Mouse (Mus musculus) limb, embryonic 13.5 days (tissue): Measurements from ENCODE around the gene Iffo2. TPM values are rescaled to one million over a fixed set of nuclear protein-coding genes. Genes with fewer than 3 reads are reported as not detected.

Experiments
- ATAC-seq: fragments of 200-750 bp; cut with Nextera tagmentation; 2 replicates; pipeline ENCODE4 v1.8.0; 2017; ENCODE audit warnings: low read depth, moderate number of reproducible peaks, moderate TSS enrichment; ENCODE audit not compliant: low FRiP score
- H3K27ac ChIP-seq: fragments of 300-500 bp; sonication (generic); 2 replicates; pipeline ENCODE4 v1.5.1; 2015; ENCODE audit warnings: inconsistent platforms, mild to moderate bottlenecking, moderate library complexity
- H3K27me3 ChIP-seq: fragments of 300-500 bp; sonication (generic); 2 replicates; pipeline ENCODE4 v1.6.1; 2015; ENCODE audit warnings: mild to moderate bottlenecking, inconsistent platforms
- H3K36me3 ChIP-seq: fragments of 300-500 bp; sonication (generic); 2 replicates; pipeline ENCODE4 v1.6.1; 2015; ENCODE audit warnings: inconsistent platforms, mild to moderate bottlenecking, moderate library complexity
- H3K4me1 ChIP-seq: fragments of 300-500 bp; sonication (generic); 2 replicates; pipeline ENCODE4 v1.6.1; 2015; ENCODE audit warnings: inconsistent platforms
- H3K4me2 ChIP-seq: fragments of 300-500 bp; sonication (generic); replicated peaks from 2 replicates; pipeline ENCODE4 v1.6.1; 2015; ENCODE audit warnings: inconsistent platforms, mild to moderate bottlenecking, moderate library complexity
- H3K4me3 ChIP-seq: fragments of 300-500 bp; sonication (generic); 2 replicates; pipeline ENCODE4 v1.5.1; 2015; ENCODE audit warnings: moderate library complexity, mild to moderate bottlenecking, inconsistent platforms
- H3K9ac ChIP-seq: fragments of 300-500 bp; sonication (generic); 2 replicates; pipeline ENCODE4 v1.6.1; 2015; ENCODE audit warnings: mild to moderate bottlenecking, inconsistent platforms
- H3K9me3 ChIP-seq: fragments of 300-500 bp; sonication (generic); 2 replicates; pipeline ENCODE4 v1.6.1; 2016; ENCODE audit warnings: inconsistent platforms
- WGBS: fragments of 180-500 bp; shearing (Covaris S2); methylation state at CpG from one replicate; pipeline ENCODE4 v1.1.7; 2015; 5-methylcytosine and 5-hydroxymethylcytosine counted together
- polyA plus RNA-seq: library from polyadenylated mRNA; unstranded; fragments of >200 nt; fragmentation: Nextera tagmentation; extraction: Ambion mirVana; gene quantifications from 2 replicates; pipeline ENCODE4 v1.2.1, GENCODE M21; 2015

Iffo2 gene
- polyA plus RNA-seq, 1 experiment from 2014 or later: 4.6 TPM

- H3K36me3 ChIP-seq: peaks cover 10% of the 10 kb centered on the region
- no peaks in the 10 kb centered on the region for H3K9me3 ChIP-seq
- H3K9ac ChIP-seq: no peak overlapping the region
- no peak overlapping the region for H3K27ac ChIP-seq
- no peak overlapping the region for H3K4me2 ChIP-seq
- peaks cover 30% of the 10 kb centered on the region for H3K4me1 ChIP-seq
- no peak overlapping the region for H3K4me3 ChIP-seq
- 87% methylated on average over 9 of the region's 9 CpGs for WGBS
- no peak for ATAC-seq
- peaks cover 39% of the 10 kb centered on the region for H3K27me3 ChIP-seq
Observed at GRCm38 (mm10) chr4:139637847-139638246, 107.5 kb downstream of the Iffo2 start.

- Histone ChIP-seq H3K36me3 (peaks cover 10% of the 10 kb centered on the region), H3K4me1 (peaks cover 30% of the 10 kb centered on the region), H3K4me2 (no peak overlapping the region), H3K27ac (no peak overlapping the region), H3K9me3 (no peaks in the 10 kb centered on the region), H3K4me3 (no peak overlapping the region), H3K9ac (no peak overlapping the region), H3K27me3 (peaks cover 44% of the 10 kb centered on the region)
- ATAC-seq: no peak
- WGBS: 88% methylated on average over 16 of the region's 16 CpGs
Observed at GRCm38 (mm10) chr4:139638356-139638755, 108.0 kb downstream of the Iffo2 start.

- no peak overlapping the region for H3K27ac ChIP-seq
- H3K9ac ChIP-seq: 0 out of 2 replicates have a peak overlapping the region, but pooled peaks have one; percentile 0
- H3K4me2 ChIP-seq: no peak overlapping the region
- WGBS: 13% methylated on average over 12 of the region's 12 CpGs
- peaks cover 16% of the 10 kb centered on the region for H3K36me3 ChIP-seq
- peaks cover 30% of the 10 kb centered on the region for H3K4me1 ChIP-seq
- peaks cover 49% of the 10 kb centered on the region for H3K27me3 ChIP-seq
- ATAC-seq: no peak
- no peak overlapping the region for H3K4me3 ChIP-seq
- H3K9me3 ChIP-seq: no peaks in the 10 kb centered on the region
Observed at GRCm38 (mm10) chr4:139639801-139640200, 109.5 kb downstream of the Iffo2 start.

- H3K9ac ChIP-seq: 0 out of 2 replicates have a peak overlapping the region, but pooled peaks have one; percentile 0
- H3K9me3 ChIP-seq: no peaks in the 10 kb centered on the region
- no peak overlapping the region for H3K27ac ChIP-seq
- no peak overlapping the region for H3K4me3 ChIP-seq
- ATAC-seq: no peak
- peaks cover 49% of the 10 kb centered on the region for H3K27me3 ChIP-seq
- H3K36me3 ChIP-seq: peaks cover 21% of the 10 kb centered on the region
- WGBS: 47% methylated on average over 12 of the region's 12 CpGs
- no peak overlapping the region for H3K4me2 ChIP-seq
- H3K4me1 ChIP-seq: peaks cover 30% of the 10 kb centered on the region
Observed at GRCm38 (mm10) chr4:139640333-139640732, 110.0 kb downstream of the Iffo2 start.

- no peak for ATAC-seq
- WGBS: 51% methylated on average over 6 of the region's 6 CpGs
- H3K9me3 ChIP-seq: no peaks in the 10 kb centered on the region
Observed at GRCm38 (mm10) chr4:139640775-139641174, 110.4 kb downstream of the Iffo2 start.

GRCm38 (mm10) chr4:139641829-139642425 is 111.6 kb downstream of the Iffo2 start:
- ATAC-seq: no peak
- H3K4me3 ChIP-seq: peak overlapping the region; percentile 24
- WGBS: 2% methylated on average over 30 of the region's 30 CpGs

More at GRCm38 (mm10) chr4:139640775-139641174, 110.4 kb downstream of the Iffo2 start:
- Histone ChIP-seq H3K4me3 (no peak overlapping the region), H3K36me3 (peaks cover 22% of the 10 kb centered on the region), H3K9ac (no peak overlapping the region), H3K27ac (no peak overlapping the region), H3K27me3 (peaks cover 49% of the 10 kb centered on the region), H3K4me1 (peaks cover 30% of the 10 kb centered on the region), H3K4me2 (no peak overlapping the region)

GRCm38 (mm10) chr4:139643972-139644371 is 113.6 kb downstream of the Iffo2 start:
- Histone ChIP-seq H3K36me3 (peaks cover 36% of the 10 kb centered on the region), H3K27me3 (peaks cover 45% of the 10 kb centered on the region), H3K4me1 (peaks cover 26% of the 10 kb centered on the region), H3K4me3 (no peak overlapping the region), H3K9ac (no peak overlapping the region), H3K9me3 (peaks cover 2% of the 10 kb centered on the region; the same call in 1 of the 2 replicates), H3K27ac (no peak overlapping the region), H3K4me2 (no peak overlapping the region)
- WGBS: 17% methylated on average over 9 of the region's 9 CpGs
- ATAC-seq: no peak

More at GRCm38 (mm10) chr4:139641829-139642425, 111.6 kb downstream of the Iffo2 start:
- H3K4me1 ChIP-seq: peaks cover 26% of the 10 kb centered on the region
- H3K27me3 ChIP-seq: peaks cover 49% of the 10 kb centered on the region
- H3K4me2 ChIP-seq: peak overlapping the region; percentile 60
- peaks cover 1% of the 10 kb centered on the region; the same call in 1 of the 2 replicates for H3K9me3 ChIP-seq
- H3K36me3 ChIP-seq: peaks cover 28% of the 10 kb centered on the region
- peak overlapping the region; percentile 43; the same call in 1 of the 2 replicates for H3K9ac ChIP-seq
- H3K27ac ChIP-seq: no peak overlapping the region

- Histone ChIP-seq H3K9ac (no peak overlapping the region), H3K4me1 (peaks cover 7% of the 10 kb centered on the region), H3K9me3 (peaks cover 2% of the 10 kb centered on the region; the same call in 1 of the 2 replicates), H3K36me3 (peaks cover 36% of the 10 kb centered on the region), H3K27me3 (peaks cover 19% of the 10 kb centered on the region), H3K4me3 (no peak overlapping the region), H3K27ac (no peak overlapping the region), H3K4me2 (no peak overlapping the region)
- WGBS: 79% methylated on average over 7 of the region's 7 CpGs
- ATAC-seq: no peak
Observed at GRCm38 (mm10) chr4:139646916-139647315, 116.6 kb downstream of the Iffo2 start.

- Histone ChIP-seq H3K9me3 (peaks cover 2% of the 10 kb centered on the region; the same call in 1 of the 2 replicates), H3K4me1 (no peaks in the 10 kb centered on the region), H3K36me3 (peaks cover 26% of the 10 kb centered on the region), H3K9ac (no peak overlapping the region), H3K4me3 (no peak overlapping the region), H3K27ac (no peak overlapping the region), H3K4me2 (no peak overlapping the region), H3K27me3 (no peaks in the 10 kb centered on the region)
- WGBS: 82% methylated on average over 15 of the region's 15 CpGs
- ATAC-seq: no peak
Observed at GRCm38 (mm10) chr4:139650086-139650743, 119.9 kb downstream of the Iffo2 start.

- Histone ChIP-seq H3K27ac (no peak overlapping the region), H3K4me2 (no peak overlapping the region), H3K4me3 (no peak overlapping the region), H3K4me1 (no peaks in the 10 kb centered on the region), H3K9ac (no peak overlapping the region), H3K9me3 (peaks cover 2% of the 10 kb centered on the region; the same call in 1 of the 2 replicates), H3K36me3 (peaks cover 20% of the 10 kb centered on the region), H3K27me3 (no peaks in the 10 kb centered on the region)
- no peak for ATAC-seq
- WGBS: 69% methylated on average over 11 of the region's 11 CpGs
Observed at GRCm38 (mm10) chr4:139650907-139651306, 120.6 kb downstream of the Iffo2 start.

GRCm38 (mm10) chr4:139653238-139653637 is 122.9 kb downstream of the Iffo2 start, which contains the start of gene Tas1r2:
Tas1r2 (plus strand) TSS chr4:139653538.
- Histone ChIP-seq H3K27me3 (no peaks in the 10 kb centered on the region), H3K4me1 (no peaks in the 10 kb centered on the region), H3K9me3 (peaks cover 4% of the 10 kb centered on the region; the same call in 1 of the 2 replicates), H3K4me2 (no peak within 1 kb of the TSS), H3K27ac (no peak within 1 kb of the TSS), H3K4me3 (no peak within 1 kb of the TSS), H3K9ac (no peak within 1 kb of the TSS), H3K36me3 (peaks cover 8% of the 10 kb centered on the region)
- WGBS: 78% methylated on average over 8 of the region's 8 CpGs
- no peak for ATAC-seq

- 88% methylated on average over 14 of the region's 14 CpGs for WGBS
- 0 out of 2 replicates have a peak, but pooled peaks cover 4% of the 10 kb centered on the region for H3K27me3 ChIP-seq
Observed at GRCm38 (mm10) chr4:139661897-139662296, 131.5 kb downstream of the Iffo2 start.

More at GRCm38 (mm10) chr4:139661897-139662296, 131.5 kb downstream of the Iffo2 start:
- H3K9me3 ChIP-seq: peaks cover 14% of the 10 kb centered on the region; the same call in 1 of the 2 replicates
- H3K4me3 ChIP-seq: no peak overlapping the region
- H3K36me3 ChIP-seq: no peaks in the 10 kb centered on the region
- no peak overlapping the region for H3K4me2 ChIP-seq
- no peak overlapping the region for H3K27ac ChIP-seq
- H3K4me1 ChIP-seq: no peaks in the 10 kb centered on the region
- H3K9ac ChIP-seq: no peak overlapping the region
- ATAC-seq: no peak
